Mouse (Mus musculus) lung, postnatal 0 days (tissue): ENCODE measurements around the gene Blnk.

Experiments used
- CTCF ChIP-seq: IDR thresholded peaks from 2 replicates; pipeline ENCODE4 v1.5.1; 2016; ENCODE audit warnings: antibody characterized with exemption, mild to moderate bottlenecking
- EP300 ChIP-seq: IDR thresholded peaks from 2 replicates; pipeline ENCODE4 v1.6.1; 2016; ENCODE audit warnings: antibody characterized with exemption, mild to moderate bottlenecking, control low read depth

DNA sequence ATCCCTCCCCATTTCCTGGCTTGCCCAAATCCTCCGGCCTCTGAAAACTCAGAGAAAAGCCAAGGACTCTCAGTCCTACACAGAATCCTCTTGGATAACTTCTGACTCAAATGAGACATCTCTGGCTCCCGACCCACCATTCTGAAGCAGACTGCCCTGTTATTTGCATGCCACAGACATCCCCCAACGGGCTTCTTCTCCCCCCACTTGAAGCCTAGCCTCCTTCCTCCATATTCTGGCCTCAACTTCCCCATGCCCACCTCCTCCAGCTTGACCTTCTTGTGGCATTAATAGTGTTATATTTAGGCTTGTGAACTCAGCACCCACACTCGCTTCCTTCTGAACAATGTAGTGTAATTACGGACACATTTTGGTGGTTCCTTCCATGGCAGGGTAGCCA is 13.7 kb downstream of the Blnk start:
- TF ChIP-seq CTCF (no peak), EP300 (no peak)
